Comparison of ENCODE assay signal across 21 mouse cellular contexts in genomic region chr10:108171637-108172036, GRCm38 (mm10). TPM values are rescaled to one million over a fixed set of nuclear protein-coding genes. Genes with fewer than 3 reads are reported as not detected.
DNase-seq lines count a peak whose midpoint lies in the region; ATAC-seq and TF ChIP-seq lines count a peak whose summit lies in the region.
"Had no signal": no experiment of that assay in that cellular context is flagged by ENCODE, and none has a peak within 500 bp of the region (broad histone marks: within the 10 kb centered on the region; RNA-seq: fewer than 3 reads in every experiment).

No protein-coding gene starts in this region.

- H3K27ac ChIP-seq in heart, adult 2 months, result peak overlapping the region; percentile 3; the same call in 1 of the 2 replicates
- peak overlapping the region; percentile 36 to 78; a peak in 3 of 4 replicates for H3K27ac ChIP-seq in heart, embryonic 14.5 days (replicated peaks in 1 of 2; ENCODE audit: control insufficient read depth in 1 of 2, insufficient read depth in 1 of 2, low read depth in 2 of 2, low read length in 2 of 2)
- H3K27ac ChIP-seq in intestine, embryonic 16.5 days (ENCODE audit: low read length), result peak overlapping the region; percentile 18; the same call in 1 of the 2 replicates
- H3K27ac ChIP-seq in intestine, postnatal 0 days (ENCODE audit: low read depth, low read length), result no peak overlapping the region
- H3K27ac ChIP-seq in midbrain, embryonic 10.5 days (replicated peaks), result no peak overlapping the region
- H3K27ac ChIP-seq: embryonic facial prominence, embryonic 12.5 days; forebrain, embryonic 12.5 days; hindbrain, embryonic 10.5 days; hindbrain, embryonic 14.5 days; intestine, embryonic 15.5 days had no signal

- peak overlapping the region; percentile 21 for H3K4me2 ChIP-seq in heart, embryonic 14.5 days (ENCODE audit: low read length)
- H3K4me2 ChIP-seq in intestine, embryonic 16.5 days (ENCODE audit: low read depth, low read length), result no peak overlapping the region
- no peak overlapping the region for H3K4me2 ChIP-seq in intestine, postnatal 0 days (replicated peaks; ENCODE audit: low read depth)
- H3K4me2 ChIP-seq: embryonic facial prominence, embryonic 12.5 days; forebrain, embryonic 12.5 days; hindbrain, embryonic 14.5 days; intestine, embryonic 15.5 days had no signal

- TF ChIP-seq POLR2A in heart, adult 2 months (IDR thresholded peaks at IDR 0.05; ENCODE audit: insufficient read depth, low read depth, low read length), result no peak

- no peaks in the 10 kb centered on the region for H3K27me3 ChIP-seq in heart, adult 2 months (ENCODE audit: control insufficient read depth, insufficient read depth, low read length)
- H3K27me3 ChIP-seq in heart, embryonic 14.5 days (ENCODE audit: control insufficient read depth, insufficient read depth, low read length), result no peaks in the 10 kb centered on the region
- no peaks in the 10 kb centered on the region for H3K27me3 ChIP-seq in intestine, embryonic 16.5 days (replicated peaks; ENCODE audit: control insufficient read depth, insufficient read depth, low read length)
- H3K27me3 ChIP-seq in intestine, postnatal 0 days (replicated peaks; ENCODE audit: control insufficient read depth, insufficient read depth, low read length), result no peaks in the 10 kb centered on the region
- no peaks in the 10 kb centered on the region for H3K27me3 ChIP-seq in midbrain, embryonic 10.5 days (ENCODE audit: low read depth, poor library complexity, severe bottlenecking)
- H3K27me3 ChIP-seq: embryonic facial prominence, embryonic 12.5 days; forebrain, embryonic 12.5 days; intestine, embryonic 15.5 days; Patski had no signal

- H3K36me3 ChIP-seq in heart, adult 2 months (ENCODE audit: control insufficient read depth, insufficient read depth, low read length), result peaks cover 32% of the 10 kb centered on the region
- H3K36me3 ChIP-seq in heart, embryonic 14.5 days (ENCODE audit: control insufficient read depth, insufficient read depth, low read length), result no peaks in the 10 kb centered on the region
- no peaks in the 10 kb centered on the region for H3K36me3 ChIP-seq in intestine, embryonic 16.5 days (ENCODE audit: control insufficient read depth, insufficient read depth, low read length)
- H3K36me3 ChIP-seq in intestine, postnatal 0 days (ENCODE audit: control insufficient read depth, insufficient read depth), result no peaks in the 10 kb centered on the region
- peaks cover 13% of the 10 kb centered on the region for H3K36me3 ChIP-seq in midbrain, embryonic 10.5 days
- H3K36me3 ChIP-seq: embryonic facial prominence, embryonic 12.5 days; forebrain, embryonic 12.5 days; intestine, embryonic 15.5 days had no signal

- TF ChIP-seq EP300 in heart, adult 2 months (IDR thresholded peaks at IDR 0.05; ENCODE audit: insufficient read depth, low read depth, low read length), result no peak

- no peak for ATAC-seq in heart, embryonic 14.5 days (ENCODE audit: insufficient number of reproducible peaks, insufficient read depth, low FRiP score, low read depth)
- no peak for ATAC-seq in intestine, embryonic 16.5 days
- no peak for ATAC-seq in intestine, postnatal 0 days
- ATAC-seq: activated CD4-positive, CD25-positive, alpha-beta regulatory T cell, adult 4 months; forebrain, embryonic 16.5 days; intestine, embryonic 15.5 days; Patski had no signal

- H3K79me2 ChIP-seq in heart, adult 2 months (replicated peaks; ENCODE audit: control insufficient read depth, insufficient read depth, low read length), result peaks cover 5% of the 10 kb centered on the region; the same call in 1 of the 2 replicates

- DNase-seq in heart, adult 2 months, result no peak
- DNase-seq in heart, postnatal 36 days, result no peak
- no peak for DNase-seq in heart, postnatal 4 days
- DNase-seq in midbrain, embryonic 10.5 days (ENCODE audit: low spot score), result no peak
- DNase-seq: adrenal gland, postnatal 14 days; cerebellum, adult 11-12 months; cerebellum, adult 9-10 months; cerebellum, postnatal 25 days; gastrocnemius, postnatal 25 days; kidney, adult 8-10 months had no signal

- intact Hi-C loops in heart, adult 2 months (cut with DNase I), result no loop called here
- intact Hi-C loops in heart, postnatal 36 days (cut with DNase I), result no loop called here

- no peak overlapping the region for H3K4me3 ChIP-seq in heart, adult 2 months
- no peak overlapping the region for H3K4me3 ChIP-seq in heart, embryonic 14.5 days (ENCODE audit: control insufficient read depth in 1 of 2, insufficient read depth in 1 of 2, low read depth in 1 of 2, low read length in 2 of 2)
- H3K4me3 ChIP-seq in intestine, embryonic 16.5 days (ENCODE audit: low read length), result no peak overlapping the region
- no peak overlapping the region for H3K4me3 ChIP-seq in intestine, postnatal 0 days (ENCODE audit: low read depth, low read length)
- H3K4me3 ChIP-seq in midbrain, embryonic 10.5 days, result no peak overlapping the region
- H3K4me3 ChIP-seq: embryonic facial prominence, embryonic 12.5 days; forebrain, embryonic 12.5 days; hindbrain, embryonic 10.5 days; intestine, embryonic 15.5 days had no signal

- H3K4me1 ChIP-seq in heart, adult 2 months (ENCODE audit: control insufficient read depth, insufficient read depth, low read length), result peaks cover 32% of the 10 kb centered on the region
- peaks cover 18 to 65% of the 10 kb centered on the region in 2 experiments for H3K4me1 ChIP-seq in heart, embryonic 14.5 days (ENCODE audit: control insufficient read depth in 2 of 2, insufficient read depth in 2 of 2, low read length in 2 of 2)
- H3K4me1 ChIP-seq in intestine, embryonic 16.5 days (ENCODE audit: control insufficient read depth, insufficient read depth, low read length), result peaks cover 30% of the 10 kb centered on the region
- H3K4me1 ChIP-seq in intestine, postnatal 0 days (replicated peaks; ENCODE audit: control insufficient read depth, insufficient read depth, low read length), result peaks cover 5% of the 10 kb centered on the region
- H3K4me1 ChIP-seq in midbrain, embryonic 10.5 days, result peaks cover 6% of the 10 kb centered on the region

- H3K9ac ChIP-seq in heart, adult 2 months (ENCODE audit: low read depth, low read length), result no peak overlapping the region
- peak overlapping the region; percentile 45; the same call in 1 of the 2 replicates for H3K9ac ChIP-seq in heart, embryonic 14.5 days (ENCODE audit: low read length)
- H3K9ac ChIP-seq in intestine, embryonic 16.5 days (ENCODE audit: low read depth, low read length), result no peak overlapping the region
- no peak overlapping the region for H3K9ac ChIP-seq in intestine, postnatal 0 days (ENCODE audit: low read depth, low read length)
- H3K9ac ChIP-seq: embryonic facial prominence, embryonic 12.5 days; forebrain, embryonic 12.5 days; hindbrain, embryonic 14.5 days; intestine, embryonic 15.5 days had no signal

- no peak for TF ChIP-seq CTCF in heart, adult 2 months (IDR thresholded peaks at IDR 0.05)
- no peak for TF ChIP-seq CTCF in intestine, postnatal 0 days (IDR thresholded peaks at IDR 0.05; ENCODE audit: low read depth)

- H3K9me3 ChIP-seq in heart, embryonic 14.5 days (ENCODE audit: control insufficient read depth, low read length), result no peaks in the 10 kb centered on the region
- H3K9me3 ChIP-seq in intestine, embryonic 16.5 days (ENCODE audit: control insufficient read depth, low read length), result no peaks in the 10 kb centered on the region
- no peaks in the 10 kb centered on the region for H3K9me3 ChIP-seq in intestine, postnatal 0 days (ENCODE audit: control insufficient read depth)
- no peaks in the 10 kb centered on the region for H3K9me3 ChIP-seq in midbrain, embryonic 10.5 days (replicated peaks)
- H3K9me3 ChIP-seq: embryonic facial prominence, embryonic 12.5 days; forebrain, embryonic 12.5 days; hindbrain, embryonic 10.5 days; intestine, embryonic 15.5 days had no signal

- 34% methylated on average over 3 of the region's 3 CpGs for WGBS in heart, adult 2 months
- 19% methylated on average over 3 of the region's 3 CpGs for WGBS in heart, embryonic 14.5 days
- 63% methylated on average over 3 of the region's 3 CpGs for WGBS in intestine, embryonic 16.5 days
- 29% methylated on average over 3 of the region's 3 CpGs for WGBS in intestine, postnatal 0 days
- WGBS in midbrain, embryonic 10.5 days, result 86% methylated on average over 3 of the region's 3 CpGs

RNA-seq across cellular contexts. Expression of gene Ppp1r12a, which starts 9.6 kb away (rescaled TPM):
- total RNA-seq in heart, adult 2 months (2021), result 10 to 100 TPM; 58.3 to 59.4 TPM
- 19.4 and 35.2 TPM in 2 replicates for polyA plus RNA-seq in heart, adult 2 months (2012; rRNA removed)
- 10 to 100 TPM; 55.4 to 61.8 TPM for total RNA-seq in heart, postnatal 36 days (2021)
- 96.8 and 108 TPM in 2 replicates for polyA plus RNA-seq in heart, embryonic 14.5 days (2014; fragmentation: Nextera tagmentation; extraction: Ambion mirVana)
- 100 to 1,000 TPM; 173 to 182 TPM for total RNA-seq in heart, postnatal 4 days (2021)
- polyA plus RNA-seq in intestine, embryonic 16.5 days (2015; fragmentation: Nextera tagmentation; extraction: Ambion mirVana), result 89.6 and 101 TPM in 2 replicates
- 84.1 and 102 TPM in 2 replicates for polyA plus RNA-seq in intestine, postnatal 0 days (2015; fragmentation: Nextera tagmentation; extraction: Ambion mirVana)
- polyA plus RNA-seq in midbrain, embryonic 10.5 days (2016; fragmentation: Nextera tagmentation; extraction: Ambion mirVana), result 70.7 and 80.6 TPM in 2 replicates

Comparison
In these comparisons a context has a peak if more than half of its experiments do, and no peak if none do; other contexts are left out.
1. H3K27ac ChIP-seq: peak in heart, adult 2 months (single experiment), heart, embryonic 14.5 days (2 of 2) and intestine, embryonic 16.5 days (single experiment); none in intestine, postnatal 0 days (single experiment) and midbrain, embryonic 10.5 days (single experiment).